Mouse (Mus musculus): ENCODE data around the gene Card19.
A peak's percentile ranks its signal among the peaks of the same experiment; 100 is the strongest.

Gene Card19

GRCm38 (mm10) chr13:49171729-49172128, 44.1 kb downstream of the Card19 start:
- DNase-seq (ENCODE audit: low spot score), result no peak

GRCm38 (mm10) chr13:49170623-49171022, 45.2 kb downstream of the Card19 start:
- DNase-seq (ENCODE audit: low spot score), result no peak

- DNase-seq (ENCODE audit: low spot score), result peak; percentile 94
Observed at GRCm38 (mm10) chr13:49169448-49170207, 46.2 kb downstream of the Card19 start.

- no peak for DNase-seq (ENCODE audit: low spot score)
Observed at GRCm38 (mm10) chr13:49167081-49167480, 48.8 kb downstream of the Card19 start.

GRCm38 (mm10) chr13:49163645-49164044, 52.2 kb downstream of the Card19 start:
- DNase-seq (ENCODE audit: low spot score), result no peak

GRCm38 (mm10) chr13:49162722-49163121, 53.1 kb downstream of the Card19 start:
- no peak for DNase-seq (ENCODE audit: low spot score)

GRCm38 (mm10) chr13:49161236-49161635, 54.6 kb downstream of the Card19 start:
- DNase-seq (ENCODE audit: low spot score), result no peak

GRCm38 (mm10) chr13:49158040-49158713, 57.7 kb downstream of the Card19 start:
- no peak for DNase-seq (ENCODE audit: low spot score)

- DNase-seq (ENCODE audit: low spot score), result no peak
Observed at GRCm38 (mm10) chr13:49156645-49157044, 59.2 kb downstream of the Card19 start.

GRCm38 (mm10) chr13:49154621-49155020, 61.2 kb downstream of the Card19 start:
- DNase-seq (ENCODE audit: low spot score), result no peak

GRCm38 (mm10) chr13:49154028-49154427, 61.8 kb downstream of the Card19 start:
- DNase-seq (ENCODE audit: low spot score), result no peak
